Mouse (Mus musculus) limb, embryonic 11.5 days (tissue): Measurements from ENCODE around the gene Gm49387. TPM values are rescaled to one million over a fixed set of nuclear protein-coding genes. Genes with fewer than 3 reads are reported as not detected.
"Not testable (repeated sequence)": the region's sequence is repeated elsewhere in the genome, so short reads cannot be mapped to it uniquely, and the experiment has no call there.

ENCODE experiments used
- ATAC-seq: fragments of 200-750 bp; cut with Nextera tagmentation; 2 replicates; pipeline ENCODE4 v1.8.0; 2017; ENCODE audit warnings: low read depth; ENCODE audit not compliant: insufficient number of reproducible peaks, low FRiP score, low TSS enrichment
- DNase-seq: peaks from one replicate; pipeline ENCODE4 v3.0.0-alpha.2; 2015; ENCODE audit warnings: low spot score
- H3K27ac ChIP-seq: fragments of 300-500 bp; sonication (generic); replicated peaks from 2 replicates; pipeline ENCODE4 v1.5.1; 2014; ENCODE audit warnings: low read depth, mild to moderate bottlenecking, low read length
- H3K27me3 ChIP-seq: fragments of 300-500 bp; sonication (generic); 2 replicates; pipeline ENCODE4 v1.6.1; 2014; ENCODE audit warnings: mild to moderate bottlenecking, low read length, mixed read lengths; ENCODE audit not compliant: control insufficient read depth, insufficient read depth
- H3K36me3 ChIP-seq: fragments of 300-500 bp; sonication (generic); 2 replicates; pipeline ENCODE4 v1.6.1; 2014; ENCODE audit warnings: mild to moderate bottlenecking, low read length, moderate library complexity, mixed read lengths; ENCODE audit not compliant: control insufficient read depth, insufficient read depth
- H3K4me1 ChIP-seq: fragments of 300-500 bp; sonication (generic); 2 replicates; pipeline ENCODE4 v1.6.1; 2014; ENCODE audit warnings: low read length, mixed read lengths; ENCODE audit not compliant: control insufficient read depth, insufficient read depth
- H3K4me2 ChIP-seq: fragments of 300-500 bp; sonication (generic); 2 replicates; pipeline ENCODE4 v1.6.1; 2014; ENCODE audit warnings: low read depth, mild to moderate bottlenecking, moderate library complexity; ENCODE audit not compliant: severe bottlenecking
- H3K4me3 ChIP-seq: fragments of 300-500 bp; sonication (generic); 2 replicates; pipeline ENCODE4 v1.5.1; 2014; ENCODE audit warnings: low read depth, low read length
- H3K9ac ChIP-seq: fragments of 300-500 bp; sonication (generic); 2 replicates; pipeline ENCODE4 v1.6.1; 2014; ENCODE audit warnings: mild to moderate bottlenecking, low read length
- H3K9me3 ChIP-seq: fragments of 300-500 bp; sonication (generic); 2 replicates; pipeline ENCODE4 v1.6.1; 2016; ENCODE audit warnings: low read length; ENCODE audit not compliant: control insufficient read depth
- WGBS: fragments of 180-500 bp; shearing (Covaris S2); extraction: QIAGEN DNeasy Blood & Tissue Kit; methylation state at CpG from one replicate; pipeline ENCODE4 v1.1.7; 2014; 5-methylcytosine and 5-hydroxymethylcytosine counted together
- polyA plus RNA-seq: library from polyadenylated mRNA; unstranded; fragments of >200 nt; fragmentation: Nextera tagmentation; extraction: Ambion mirVana; gene quantifications from 2 replicates; pipeline ENCODE4 v1.2.1, GENCODE M21; 2014

Gene Gm49387
- polyA plus RNA-seq, 1 experiment from 2014 or later: 1.0 TPM

DNA sequence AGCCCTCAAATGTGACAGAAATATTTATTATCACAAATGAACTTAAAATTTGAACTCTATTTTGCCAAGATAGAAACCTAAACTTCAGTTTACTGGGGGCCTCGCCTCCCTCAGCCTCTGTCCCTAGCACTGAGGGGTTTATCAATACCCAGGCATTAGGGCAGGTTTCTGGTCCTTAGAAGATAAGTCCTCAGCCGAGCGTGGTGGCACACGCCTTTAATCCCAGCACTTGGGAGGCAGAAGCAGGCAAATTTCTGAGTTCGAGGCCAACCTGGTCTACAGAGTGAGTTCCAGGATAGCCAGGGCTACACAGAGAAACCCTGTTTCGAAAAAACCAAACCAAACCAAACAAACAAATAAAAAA lies 38.1 kb downstream of the Gm49387 start:
- not testable (repeated sequence) for H3K27me3 ChIP-seq, H3K36me3 ChIP-seq, H3K9ac ChIP-seq, H3K27ac ChIP-seq, H3K9me3 ChIP-seq, DNase-seq, H3K4me1 ChIP-seq, H3K4me2 ChIP-seq, ATAC-seq, H3K4me3 ChIP-seq
- WGBS: 85% methylated on average over 6 of the region's 6 CpGs

DNA sequence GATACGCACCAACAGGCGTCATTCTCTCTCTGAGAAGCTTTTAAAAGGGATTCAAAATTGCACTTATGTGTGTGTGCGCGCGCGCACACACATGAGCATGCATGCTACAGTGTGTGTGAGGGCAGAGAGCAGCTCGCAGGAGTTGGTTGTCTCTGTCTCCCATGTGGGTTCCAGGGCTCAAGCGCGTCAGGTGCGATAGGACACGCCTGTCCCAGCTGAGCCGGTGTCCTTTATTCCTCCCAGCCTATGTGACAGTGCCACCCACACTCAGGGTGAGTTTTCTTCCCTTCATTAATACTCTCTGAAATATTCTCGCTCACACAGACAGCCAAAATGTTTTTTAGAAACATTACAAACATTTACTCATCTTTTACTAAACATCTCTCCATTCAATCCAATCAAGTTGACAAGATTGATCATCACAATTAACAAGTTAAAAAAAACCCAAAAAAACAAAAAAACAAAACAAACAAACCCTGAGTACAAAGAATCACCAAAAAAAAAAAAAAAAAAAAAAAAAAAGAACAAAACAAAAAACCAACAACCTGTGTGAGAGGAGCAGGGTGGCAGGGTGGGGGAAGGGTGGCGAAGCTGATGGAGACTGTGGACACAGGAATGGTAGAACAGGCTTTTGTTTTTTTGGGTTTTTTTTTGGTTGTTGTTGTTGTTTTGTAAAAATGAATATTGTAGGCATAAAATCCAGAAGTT lies 38.6 kb downstream of the Gm49387 start:
- Histone ChIP-seq H3K4me2 (no peak overlapping the region), H3K36me3 (no peaks in the 10 kb centered on the region), H3K27me3 (no peaks in the 10 kb centered on the region), H3K4me3 (no peak overlapping the region), H3K9me3 (no peaks in the 10 kb centered on the region), H3K9ac (no peak overlapping the region), H3K4me1 (0 out of 2 replicates have a peak, but pooled peaks cover 3% of the 10 kb centered on the region), H3K27ac (no peak overlapping the region)
- ATAC-seq: no peak
- 91% methylated on average over 14 of the region's 14 CpGs for WGBS
- DNase-seq: no peak

DNA sequence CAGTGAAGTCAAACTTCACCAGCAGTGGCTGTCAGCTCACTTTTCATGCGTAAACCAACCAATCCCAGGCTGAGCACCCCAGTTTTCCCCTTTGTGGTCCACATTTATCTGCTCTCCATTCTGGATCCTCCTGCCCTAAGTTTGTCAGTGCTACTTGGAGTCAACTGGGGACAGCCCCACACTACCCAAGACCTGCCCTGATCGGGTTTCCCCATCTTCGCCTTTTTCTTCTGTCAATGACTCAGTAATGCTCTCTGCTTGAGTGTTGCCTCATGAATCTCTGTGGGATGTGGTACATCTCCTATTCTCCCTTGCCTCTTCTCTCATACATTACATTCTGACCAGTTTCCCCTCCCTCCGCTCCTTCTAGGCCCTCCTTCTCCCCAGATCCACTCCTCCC lies 43.2 kb downstream of the Gm49387 start:
- ATAC-seq: no peak
- WGBS: 92% methylated on average over 4 of the region's 4 CpGs

DNA sequence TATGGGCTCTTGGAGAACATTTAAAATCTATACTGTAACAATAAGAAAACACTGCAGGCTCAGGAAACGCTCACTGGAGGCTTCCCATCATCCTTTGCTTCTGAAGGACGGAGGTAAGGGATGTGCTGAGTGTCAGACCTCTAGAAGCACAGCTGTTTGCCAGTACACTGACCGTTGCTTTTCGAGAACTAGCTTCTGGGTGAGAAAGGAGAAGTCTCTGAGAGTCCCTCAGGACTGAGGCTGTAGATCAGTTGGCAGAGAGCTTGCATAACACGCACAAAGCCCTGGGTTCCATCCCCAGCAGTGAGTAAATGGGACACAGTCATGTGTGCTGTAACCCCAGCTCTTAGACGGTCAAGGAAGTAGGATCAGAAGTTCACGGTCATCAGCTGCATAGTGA lies 44.3 kb downstream of the Gm49387 start:
- H3K27ac ChIP-seq: no peak overlapping the region
- no peak for ATAC-seq
- H3K4me3 ChIP-seq: no peak overlapping the region
- H3K9me3 ChIP-seq: no peaks in the 10 kb centered on the region
- no peak overlapping the region for H3K4me2 ChIP-seq
- H3K36me3 ChIP-seq: no peaks in the 10 kb centered on the region
- 88% methylated on average over 7 of the region's 7 CpGs for WGBS
- H3K4me1 ChIP-seq: 0 out of 2 replicates have a peak, but pooled peaks cover 3% of the 10 kb centered on the region
- no peaks in the 10 kb centered on the region for H3K27me3 ChIP-seq
- DNase-seq: no peak
- H3K9ac ChIP-seq: no peak overlapping the region

More for the DNA sequence above, 43.2 kb downstream of the Gm49387 start:
- Histone ChIP-seq H3K4me2 (no peak overlapping the region), H3K9ac (no peak overlapping the region), H3K36me3 (no peaks in the 10 kb centered on the region), H3K27me3 (no peaks in the 10 kb centered on the region), H3K4me1 (0 out of 2 replicates have a peak, but pooled peaks cover 3% of the 10 kb centered on the region), H3K27ac (no peak overlapping the region), H3K9me3 (no peaks in the 10 kb centered on the region), H3K4me3 (no peak overlapping the region)
- no peak for DNase-seq

DNA sequence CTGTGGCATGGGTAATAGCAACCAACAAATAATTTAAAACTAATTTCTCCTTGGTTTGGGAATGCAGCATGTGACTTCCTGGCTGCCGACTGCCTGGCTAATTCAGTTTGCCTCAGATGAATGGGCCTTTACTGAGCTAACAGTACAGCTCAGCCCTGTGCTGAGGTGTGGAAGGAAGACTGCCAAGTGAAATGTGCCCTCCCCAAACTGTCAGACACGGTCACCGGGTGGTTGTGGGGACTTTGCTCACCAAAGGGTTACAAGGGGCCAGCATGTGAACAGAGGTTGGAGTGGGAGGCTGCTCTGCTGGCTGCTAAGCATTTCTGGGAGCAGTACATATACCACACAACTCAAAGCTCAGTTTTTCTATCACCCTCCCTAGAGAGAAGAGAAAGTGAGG lies 46.0 kb downstream of the Gm49387 start:
- WGBS: 64% methylated on average over 3 of the region's 3 CpGs
- no peak overlapping the region for H3K27ac ChIP-seq
- no peaks in the 10 kb centered on the region for H3K36me3 ChIP-seq
- DNase-seq (no peak), ATAC-seq (no peak)
- no peak overlapping the region for H3K4me2 ChIP-seq
- H3K9ac ChIP-seq: no peak overlapping the region
- H3K9me3 ChIP-seq: no peaks in the 10 kb centered on the region; the same call in 1 of the 2 replicates
- no peak overlapping the region for H3K4me3 ChIP-seq
- H3K4me1 ChIP-seq: no peaks in the 10 kb centered on the region
- H3K27me3 ChIP-seq: no peaks in the 10 kb centered on the region

DNA sequence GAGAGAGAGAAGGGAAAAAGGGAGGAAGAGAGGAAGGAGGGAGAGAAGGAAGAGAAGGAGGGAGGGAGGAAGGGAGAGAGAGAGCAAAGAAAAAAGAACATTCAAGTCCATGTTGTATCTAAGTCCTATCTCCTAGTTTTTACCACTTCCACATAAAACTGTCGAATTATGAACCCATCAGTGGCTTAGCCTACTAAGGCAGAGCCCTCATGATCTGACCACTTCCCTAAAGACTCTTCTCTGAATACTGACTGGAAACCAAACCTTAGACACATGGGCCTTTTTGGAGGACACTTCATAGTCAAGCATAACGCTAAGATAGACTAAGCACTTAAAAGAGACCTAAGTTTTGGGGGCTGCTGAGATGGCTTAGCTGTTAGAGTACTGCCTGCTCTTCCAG lies 47.6 kb downstream of the Gm49387 start:
- H3K4me1 ChIP-seq: no peaks in the 10 kb centered on the region
- H3K4me2 ChIP-seq: no peak overlapping the region
- H3K36me3 ChIP-seq: no peaks in the 10 kb centered on the region
- WGBS: 80% methylated on average over 2 of the region's 2 CpGs
- no peaks in the 10 kb centered on the region; the same call in 1 of the 2 replicates for H3K9me3 ChIP-seq
- DNase-seq (no peak), ATAC-seq (no peak)
- H3K4me3 ChIP-seq: no peak overlapping the region
- no peak overlapping the region for H3K27ac ChIP-seq
- H3K9ac ChIP-seq: no peak overlapping the region
- H3K27me3 ChIP-seq: no peaks in the 10 kb centered on the region

DNA sequence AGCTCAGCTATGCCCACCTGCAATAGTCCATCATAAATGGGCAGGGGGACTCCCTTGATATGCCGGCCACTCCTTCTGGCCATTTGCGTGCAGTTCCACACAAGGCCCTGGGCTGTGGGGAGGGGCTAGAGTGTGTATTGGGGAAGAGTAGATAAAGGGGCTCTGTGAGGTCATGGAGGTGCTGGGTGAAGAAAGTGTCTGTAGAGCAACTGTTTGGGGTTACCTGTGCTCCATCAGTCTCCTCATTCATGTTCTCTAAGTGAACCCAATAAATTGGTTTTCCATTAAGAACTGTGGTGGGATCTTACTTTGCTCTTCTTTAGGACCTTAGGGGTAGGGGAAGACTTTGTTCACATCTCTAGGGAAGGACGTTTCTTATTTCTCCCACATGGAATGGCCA lies 49.4 kb downstream of the Gm49387 start, which contains the start of gene Colq:
TSS of gene Colq (minus strand) at position 101 of the 400 bp plus-strand sequence.
- H3K4me1 ChIP-seq: no peaks in the 10 kb centered on the region
- DNase-seq: no peak
- H3K4me3 ChIP-seq: no peak within 1 kb of the TSS
- no peaks in the 10 kb centered on the region for H3K36me3 ChIP-seq
- no peak within 1 kb of the TSS for H3K9ac ChIP-seq
- H3K4me2 ChIP-seq: no peak within 1 kb of the TSS
- H3K9me3 ChIP-seq: no peaks in the 10 kb centered on the region; the same call in 1 of the 2 replicates
- H3K27me3 ChIP-seq: no peaks in the 10 kb centered on the region
- WGBS: 85% methylated on average over 3 of the region's 3 CpGs
- no peak within 1 kb of the TSS for H3K27ac ChIP-seq
- ATAC-seq: no peak

DNA sequence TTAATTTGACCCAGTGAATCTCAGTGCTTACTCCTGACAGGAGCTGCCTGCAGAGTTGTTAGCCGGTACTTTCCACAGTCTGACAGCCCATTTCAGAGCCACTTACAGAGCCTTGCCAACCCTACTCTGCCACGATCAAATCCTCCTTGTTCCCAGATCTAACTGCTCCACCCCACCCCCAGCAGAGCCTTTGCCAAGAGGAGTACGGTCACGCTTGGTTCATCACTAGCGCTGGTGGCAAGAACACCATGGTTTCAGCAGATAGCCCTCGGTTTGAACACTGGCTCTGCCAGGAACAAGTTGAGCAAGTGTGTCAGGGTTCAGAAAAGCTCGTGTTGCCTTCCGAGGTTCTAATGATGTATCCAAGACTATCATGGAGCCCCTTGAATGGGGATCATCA lies 54.2 kb downstream of the Gm49387 start:
- Histone ChIP-seq H3K4me1 (no peaks in the 10 kb centered on the region), H3K4me3 (no peak overlapping the region), H3K9me3 (no peaks in the 10 kb centered on the region; the same call in 1 of the 2 replicates), H3K27ac (no peak overlapping the region), H3K36me3 (no peaks in the 10 kb centered on the region), H3K27me3 (no peaks in the 10 kb centered on the region), H3K9ac (no peak overlapping the region), H3K4me2 (no peak overlapping the region)
- no peak for DNase-seq
- 89% methylated on average over 8 of the region's 8 CpGs for WGBS
- no peak for ATAC-seq

DNA sequence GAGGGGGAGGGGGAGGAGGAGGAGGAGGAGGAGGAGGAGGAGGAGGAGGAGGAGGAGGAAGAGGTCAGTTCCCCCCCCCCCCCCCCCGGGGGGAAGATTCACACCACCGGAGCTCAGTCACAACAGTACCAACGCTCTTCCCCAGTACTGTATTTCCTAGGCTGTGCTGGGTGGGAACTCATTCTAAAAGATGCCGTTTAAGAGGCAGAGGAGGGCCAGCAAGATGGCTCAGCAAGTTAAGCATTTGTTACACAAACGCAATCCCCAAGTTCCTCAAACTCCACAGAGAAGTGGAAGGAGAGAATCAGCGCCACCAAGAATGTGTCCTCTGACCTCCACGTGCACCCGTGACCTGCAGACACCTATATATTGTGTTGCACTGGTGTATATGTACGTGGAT lies 57.6 kb downstream of the Gm49387 start:
- Histone ChIP-seq H3K4me3 (no peak overlapping the region), H3K27ac (no peak overlapping the region), H3K4me2 (no peak overlapping the region), H3K4me1 (no peaks in the 10 kb centered on the region), H3K9ac (no peak overlapping the region), H3K36me3 (no peaks in the 10 kb centered on the region), H3K27me3 (no peaks in the 10 kb centered on the region), H3K9me3 (no peaks in the 10 kb centered on the region)
- no peak for ATAC-seq
- WGBS: 91% methylated on average over 8 of the region's 9 CpGs
- no peak for DNase-seq
